Comparison of ENCODE assay signal across 8 mouse cellular contexts in the genomic region with DNA sequence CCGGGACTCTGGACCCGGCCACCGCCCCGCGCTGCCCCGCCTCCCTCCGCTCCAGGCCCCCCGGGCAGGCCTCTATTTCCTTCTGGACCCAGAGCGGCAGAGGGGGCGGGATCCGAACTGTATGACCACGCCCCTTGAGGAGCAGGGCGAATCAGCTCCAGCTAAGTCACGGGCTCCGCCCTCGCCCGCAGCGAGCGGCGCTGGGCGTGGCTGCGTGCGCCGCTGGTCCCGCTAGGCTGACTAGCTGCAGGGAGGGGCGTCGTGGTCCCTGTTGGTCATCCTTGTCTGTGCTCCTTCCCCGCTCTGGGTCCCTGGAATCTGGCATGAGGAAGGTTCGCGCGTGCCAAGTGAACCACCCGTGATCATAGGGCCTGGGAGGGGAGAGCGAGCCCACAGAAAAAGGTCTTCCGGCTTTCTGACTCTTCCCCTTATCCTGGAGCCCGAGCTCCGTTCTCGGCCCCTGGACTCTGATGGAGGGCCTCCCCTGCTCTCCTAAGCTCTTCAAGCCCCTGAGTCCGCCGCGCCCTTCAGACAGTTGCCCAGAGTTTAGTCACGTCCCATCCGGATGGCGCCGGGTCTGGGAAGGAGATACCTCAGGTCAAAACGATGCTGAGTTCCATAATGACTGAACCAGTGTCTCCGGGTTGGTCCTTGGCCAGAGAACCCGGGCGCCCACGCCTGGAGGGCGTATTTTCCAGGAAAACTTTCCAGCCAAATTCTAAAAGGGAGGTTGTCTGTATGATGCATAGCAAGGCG. TPM values are rescaled to one million over a fixed set of nuclear protein-coding genes. Genes with fewer than 3 reads are reported as not detected.
DNase-seq lines count a peak whose midpoint lies in the region; ATAC-seq and TF ChIP-seq lines count a peak whose summit lies in the region.

TSS of gene Ugdh (minus strand) at position 144 of the 756 bp plus-strand sequence.

- H3K27ac ChIP-seq in embryonic facial prominence, embryonic 14.5 days (replicated peaks; ENCODE audit: low read depth, low read length), result peak within 1 kb of the TSS; percentile 92
- peak within 1 kb of the TSS; percentile 95 for H3K27ac ChIP-seq in limb, embryonic 14.5 days (replicated peaks; ENCODE audit: low read depth, low read length)
- H3K27ac ChIP-seq in midbrain, postnatal 0 days (ENCODE audit: low read depth, low read length), result peak within 1 kb of the TSS; percentile 82

- peak within 1 kb of the TSS; percentile 68 for H3K4me2 ChIP-seq in embryonic facial prominence, embryonic 14.5 days (ENCODE audit: low read depth, low read length)
- peak within 1 kb of the TSS; percentile 71 for H3K4me2 ChIP-seq in limb, embryonic 14.5 days (replicated peaks; ENCODE audit: low read depth, low read length, severe bottlenecking)
- H3K4me2 ChIP-seq in midbrain, postnatal 0 days (ENCODE audit: low read depth, low read length, poor library complexity, severe bottlenecking), result peak within 1 kb of the TSS; percentile 89

- TF ChIP-seq POLR2A in limb, embryonic 14.5 days (IDR thresholded peaks at IDR 0.05; ENCODE audit: borderline replicate concordance, extremely low read depth, insufficient read depth, insufficient read length), result peak; percentile 95; the same call in 1 of the 2 replicates

- H3K36me3 ChIP-seq in embryonic facial prominence, embryonic 14.5 days (ENCODE audit: control insufficient read depth, insufficient read depth, low read length), result peaks cover 4% of the 10 kb centered on the region; the same call in 1 of the 2 replicates
- no peaks in the 10 kb centered on the region; the same call in 1 of the 2 replicates for H3K36me3 ChIP-seq in limb, embryonic 14.5 days (ENCODE audit: control insufficient read depth, insufficient read depth, low read length)
- H3K36me3 ChIP-seq in midbrain, postnatal 0 days (ENCODE audit: insufficient read depth, low read length), result no peaks in the 10 kb centered on the region

- DNase-seq in 3T3-L1 (ENCODE audit: low read depth, low spot score), result peak; percentile 98
- DNase-seq in adrenal gland, postnatal 4 days (ENCODE audit: low spot score in 2 of 2), result peak; percentile 89 to 96
- DNase-seq in embryonic facial prominence, embryonic 14.5 days (ENCODE audit: low spot score), result peak; percentile 99
- DNase-seq in heart, adult 8-10 months (ENCODE audit: low spot score), result peak; percentile 97
- peak; percentile 99 for DNase-seq in kidney, adult 9 months
- DNase-seq in limb, embryonic 14.5 days (ENCODE audit: low spot score), result peak; percentile 99
- DNase-seq in midbrain, postnatal 0 days (ENCODE audit: low spot score), result peak; percentile 99
- peak; percentile 93 to 94 for DNase-seq in spleen, postnatal 14 days (ENCODE audit: low spot score in 2 of 2)

- H3K9me3 ChIP-seq in embryonic facial prominence, embryonic 14.5 days (ENCODE audit: control insufficient read depth, low read length), result no peaks in the 10 kb centered on the region
- H3K9me3 ChIP-seq in limb, embryonic 14.5 days (ENCODE audit: control insufficient read depth, low read length), result no peaks in the 10 kb centered on the region
- H3K9me3 ChIP-seq in midbrain, postnatal 0 days (ENCODE audit: low read length), result no peaks in the 10 kb centered on the region

- no peak; the same call in 1 of the 2 replicates for TF ChIP-seq CTCF in midbrain, postnatal 0 days (IDR thresholded peaks at IDR 0.05)

- H3K4me3 ChIP-seq in embryonic facial prominence, embryonic 14.5 days (ENCODE audit: low read depth, low read length), result peak within 1 kb of the TSS; percentile 78
- peak within 1 kb of the TSS; percentile 76 for H3K4me3 ChIP-seq in limb, embryonic 14.5 days (replicated peaks; ENCODE audit: low read length)
- H3K4me3 ChIP-seq in midbrain, postnatal 0 days (ENCODE audit: low read depth, low read length), result peak within 1 kb of the TSS; percentile 75

- peak; percentile 97 for ATAC-seq in embryonic facial prominence, embryonic 14.5 days (ENCODE audit: low read depth)
- peak; percentile 98 for ATAC-seq in limb, embryonic 14.5 days (ENCODE audit: low FRiP score, low read depth)
- ATAC-seq in midbrain, postnatal 0 days (ENCODE audit: low FRiP score), result peak; percentile 97

- H3K4me1 ChIP-seq in embryonic facial prominence, embryonic 14.5 days (ENCODE audit: control insufficient read depth, insufficient read depth, low read length), result peaks cover 9% of the 10 kb centered on the region; the same call in 1 of the 2 replicates
- peaks cover 18% of the 10 kb centered on the region for H3K4me1 ChIP-seq in limb, embryonic 14.5 days (ENCODE audit: control insufficient read depth, insufficient read depth, low read length)
- H3K4me1 ChIP-seq in midbrain, postnatal 0 days (ENCODE audit: insufficient read depth, low read length), result 0 out of 2 replicates have a peak, but pooled peaks cover 2% of the 10 kb centered on the region

- WGBS in embryonic facial prominence, embryonic 14.5 days, result 0% methylated on average over 30 of the region's 51 CpGs
- WGBS in limb, embryonic 14.5 days, result under 1% methylated on average over 50 of the region's 51 CpGs
- WGBS in midbrain, postnatal 0 days, result under 1% methylated on average over 44 of the region's 51 CpGs

- peak within 1 kb of the TSS; percentile 86 for H3K9ac ChIP-seq in embryonic facial prominence, embryonic 14.5 days (ENCODE audit: low read depth, low read length)
- H3K9ac ChIP-seq in limb, embryonic 14.5 days (ENCODE audit: low read depth, low read length, severe bottlenecking), result peak within 1 kb of the TSS; percentile 80
- H3K9ac ChIP-seq in midbrain, postnatal 0 days (replicated peaks; ENCODE audit: low read length, poor library complexity, severe bottlenecking), result peak within 1 kb of the TSS; percentile 78

- H3K27me3 ChIP-seq in embryonic facial prominence, embryonic 14.5 days (replicated peaks; ENCODE audit: control insufficient read depth, insufficient read depth, low read length), result no peaks in the 10 kb centered on the region
- H3K27me3 ChIP-seq in limb, embryonic 14.5 days (ENCODE audit: control insufficient read depth, insufficient read depth, low read length), result no peaks in the 10 kb centered on the region
- H3K27me3 ChIP-seq in midbrain, postnatal 0 days (ENCODE audit: insufficient read depth, low read length), result no peaks in the 10 kb centered on the region

RNA-seq across cellular contexts. Expression of gene Ugdh, which starts in this region (rescaled TPM):
- 10 to 100 TPM; 70.8 to 71.5 TPM for total RNA-seq in adrenal gland, postnatal 4 days (2021)
- 119 and 125 TPM in 2 replicates for polyA plus RNA-seq in embryonic facial prominence, embryonic 14.5 days (2014; fragmentation: Nextera tagmentation; extraction: Ambion mirVana)
- total RNA-seq in heart, adult 8-10 months (2022), result 10 to 100 TPM; 11.3 to 13.9 (median 12.7) TPM
- 83.8 and 98.8 TPM in 2 replicates for polyA plus RNA-seq in limb, embryonic 14.5 days (2012; rRNA removed)
- polyA plus RNA-seq in limb, embryonic 14.5 days (2014; fragmentation: Nextera tagmentation; extraction: Ambion mirVana), result 125 and 127 TPM in 2 replicates
- 17.4 and 24.9 TPM in 2 replicates for total RNA-seq in midbrain, postnatal 0 days (2014; rRNA removed)
- polyA plus RNA-seq in midbrain, postnatal 0 days (2015; fragmentation: Nextera tagmentation; extraction: Ambion mirVana), result 28.7 and 29.6 TPM in 2 replicates

Comparison
In these comparisons a context has a peak if more than half of its experiments do, and no peak if none do; other contexts are left out.
1. Peak in every context shown above with its lines: DNase-seq, ATAC-seq, H3K4me3 ChIP-seq and H3K27ac ChIP-seq.